Mouse (Mus musculus) layer of hippocampus, postnatal 36 days (tissue): ENCODE results near the gene Kbtbd6. TPM values are rescaled to one million over a fixed set of nuclear protein-coding genes. Genes with fewer than 3 reads are reported as not detected.
"Not testable (repeated sequence)": the region's sequence is repeated elsewhere in the genome, so short reads cannot be mapped to it uniquely, and the experiment has no call there.

Source experiments
- DNase-seq, 2 experiments: peaks; one replicate each; pipeline ENCODE4 v3.0.0; 2022
- total RNA-seq, 2 experiments: library from RNA; stranded (reverse); gene quantifications; 2 replicates each; pipeline ENCODE4 v1.2.3; 2021

Gene Kbtbd6
- 1 to 10 TPM in 1 of 2 experiments, under 1 TPM in 1; 0.81 to 1.3 TPM for total RNA-seq

GRCm38 (mm10) chr14:79451681-79452590 lies at the start of gene Kbtbd6:
Gene Kbtbd6, plus strand, starts transcription at chr14:79451835.
- peak; percentile 76 to 80 for DNase-seq

- no peak for DNase-seq
Observed at GRCm38 (mm10) chr14:79407641-79408040, 44.0 kb upstream of the Kbtbd6 start.

GRCm38 (mm10) chr14:79409278-79409830 lies 42.3 kb upstream of the Kbtbd6 start:
- DNase-seq = no peak

GRCm38 (mm10) chr14:79410662-79411061 lies 41.0 kb upstream of the Kbtbd6 start:
- no peak for DNase-seq

- no peak for DNase-seq
Observed at GRCm38 (mm10) chr14:79413121-79413520, 38.5 kb upstream of the Kbtbd6 start.

- DNase-seq = no peak
Observed at GRCm38 (mm10) chr14:79420083-79420685, 31.5 kb upstream of the Kbtbd6 start.

- DNase-seq = peak; percentile 92
Observed at GRCm38 (mm10) chr14:79425979-79426729, 25.5 kb upstream of the Kbtbd6 start, which contains the start of gene Kbtbd7. Gene Kbtbd7, plus strand, starts transcription at chr14:79426511.

GRCm38 (mm10) chr14:79426730-79427365 lies 24.8 kb upstream of the Kbtbd6 start:
- DNase-seq = not testable (repeated sequence)

GRCm38 (mm10) chr14:79434068-79434467 lies 17.6 kb upstream of the Kbtbd6 start:
- DNase-seq = no peak

GRCm38 (mm10) chr14:79440655-79441054 lies 11.0 kb upstream of the Kbtbd6 start:
- no peak for DNase-seq

- DNase-seq = no peak
Observed at GRCm38 (mm10) chr14:79441441-79441840, 10.2 kb upstream of the Kbtbd6 start.

GRCm38 (mm10) chr14:79444601-79445000 lies 7.0 kb upstream of the Kbtbd6 start:
- no peak for DNase-seq

- peak; percentile 23 to 47 for DNase-seq
Observed at GRCm38 (mm10) chr14:79445055-79445620, 6.5 kb upstream of the Kbtbd6 start.

- not testable (repeated sequence) for DNase-seq
Observed at GRCm38 (mm10) chr14:79452591-79452934, 928 bp downstream of the Kbtbd6 start.

GRCm38 (mm10) chr14:79460401-79460800 lies 8.8 kb downstream of the Kbtbd6 start:
- no peak for DNase-seq

GRCm38 (mm10) chr14:79460988-79461387 lies 9.4 kb downstream of the Kbtbd6 start:
- no peak for DNase-seq

- DNase-seq = no peak
Observed at GRCm38 (mm10) chr14:79465623-79466022, 14.0 kb downstream of the Kbtbd6 start.

- peak in 1 of 2 experiments; percentile 42 for DNase-seq
Observed at GRCm38 (mm10) chr14:79467621-79468020, 16.0 kb downstream of the Kbtbd6 start.

- no peak for DNase-seq
Observed at GRCm38 (mm10) chr14:79473384-79473783, 21.7 kb downstream of the Kbtbd6 start.

GRCm38 (mm10) chr14:79480624-79481338 lies 29.1 kb downstream of the Kbtbd6 start, which contains the start of gene Elf1:
Gene Elf1, plus strand, starts transcription at chr14:79481194.
- DNase-seq = peak; percentile 95 to 97
